Mouse (Mus musculus) erythroid progenitor cell, adult 5-6 weeks (primary cell): ENCODE data around the gene Ugt1a9. TPM values are rescaled to one million over a fixed set of nuclear protein-coding genes. Genes with fewer than 3 reads are reported as not detected.
"Not testable (repeated sequence)": the region's sequence is repeated elsewhere in the genome, so short reads cannot be mapped to it uniquely, and the experiment has no call there.

Experiments
- ATAC-seq: replicated peaks from 2 replicates; pipeline ENCODE4 v1.8.0; 2016; ENCODE audit warnings: moderate number of reproducible peaks, mild to moderate bottlenecking, moderate TSS enrichment, inconsistent platforms; ENCODE audit not compliant: poor library complexity, low FRiP score, severe bottlenecking
- total RNA-seq, 2 experiments: library from RNA; stranded (forward) in 1 of 2; stranded (reverse) in 1 of 2; fragments of 150-400 nt in 1 of 2; fragments of 186-747, 209-891 nt in 1 of 2; gene quantifications; 2 replicates each; pipeline versions ENCODE4 v1.2.3 to v1.2.4; 2015 to 2017; ENCODE audit warnings: low replicate concordance in 2 of 2

The Ugt1a9 gene
- total RNA-seq (2015; ENCODE audit: low replicate concordance) (not detected in 2 replicates), total RNA-seq (2017; ENCODE audit: low replicate concordance) (not detected in 2 replicates)

- ATAC-seq, result no peak
These were observed at the start of gene Ugt1a9 for GRCm38 (mm10) chr1:88070495-88070894. Ugt1a9 (plus strand) TSS chr1:88070800.

GRCm38 (mm10) chr1:88025244-88025643 lies 45.4 kb upstream of the Ugt1a9 start:
- ATAC-seq, result not testable (repeated sequence)

GRCm38 (mm10) chr1:88043044-88043443 lies 27.6 kb upstream of the Ugt1a9 start:
- not testable (repeated sequence) for ATAC-seq

GRCm38 (mm10) chr1:88044832-88045437 lies 25.7 kb upstream of the Ugt1a9 start:
- ATAC-seq, result not testable (repeated sequence)

GRCm38 (mm10) chr1:88047408-88047807 lies 23.2 kb upstream of the Ugt1a9 start:
- not testable (repeated sequence) for ATAC-seq

GRCm38 (mm10) chr1:88055088-88055487 lies 15.5 kb upstream of the Ugt1a9 start, which contains the start of gene Ugt1a10:
Ugt1a10 (plus strand) TSS chr1:88055388.
- no peak for ATAC-seq

GRCm38 (mm10) chr1:88066472-88067102 lies 4.0 kb upstream of the Ugt1a9 start:
- not testable (repeated sequence) for ATAC-seq

GRCm38 (mm10) chr1:88070902-88071301 lies 302 bp downstream of the Ugt1a9 start:
- no peak for ATAC-seq

- no peak for ATAC-seq
These were observed 3.9 kb downstream of the Ugt1a9 start for GRCm38 (mm10) chr1:88074471-88074870.

- no peak for ATAC-seq
These were observed 6.5 kb downstream of the Ugt1a9 start for GRCm38 (mm10) chr1:88077128-88077527.

- no peak for ATAC-seq
These were observed 11.1 kb downstream of the Ugt1a9 start for GRCm38 (mm10) chr1:88081670-88082069.

GRCm38 (mm10) chr1:88086125-88086524 lies 15.5 kb downstream of the Ugt1a9 start:
- ATAC-seq, result no peak

- ATAC-seq, result no peak
These were observed 16.9 kb downstream of the Ugt1a9 start, which contains the start of gene Ugt1a8 for GRCm38 (mm10) chr1:88087513-88087912. Ugt1a8 (plus strand) TSS chr1:88087813.

- ATAC-seq, result no peak
These were observed 21.7 kb downstream of the Ugt1a9 start for GRCm38 (mm10) chr1:88092341-88092740.

- ATAC-seq, result peak; percentile 17; the same call in 1 of the 2 replicates
These were observed 23.7 kb downstream of the Ugt1a9 start for GRCm38 (mm10) chr1:88094270-88094676.

- no peak for ATAC-seq
These were observed 24.4 kb downstream of the Ugt1a9 start, which contains the start of gene Ugt1a7c for GRCm38 (mm10) chr1:88094941-88095492. Ugt1a7c (plus strand) TSS chr1:88095062.

GRCm38 (mm10) chr1:88098546-88098945 lies 27.9 kb downstream of the Ugt1a9 start:
- ATAC-seq, result not testable (repeated sequence)

GRCm38 (mm10) chr1:88099691-88100090 lies 29.1 kb downstream of the Ugt1a9 start:
- ATAC-seq, result not testable (repeated sequence)

GRCm38 (mm10) chr1:88103019-88103418 lies 32.4 kb downstream of the Ugt1a9 start, which contains the start of gene Ugt1a6b:
Ugt1a6b (plus strand) TSS chr1:88103252.
- ATAC-seq, result not testable (repeated sequence)

- ATAC-seq, result not testable (repeated sequence)
These were observed 33.3 kb downstream of the Ugt1a9 start for GRCm38 (mm10) chr1:88103697-88104468.
